Mouse (Mus musculus) heart, adult 18-20 months (tissue): ENCODE measurements around the gene Ciz1. TPM values are rescaled to one million over a fixed set of nuclear protein-coding genes. Genes with fewer than 3 reads are reported as not detected.

Experiments
- DNase-seq, 2 experiments: peaks; one replicate each; pipeline ENCODE4 v3.0.0; 2021 to 2022; ENCODE audit warnings: mixed read lengths in 1 of 2
- long read RNA-seq, 2 experiments: library from polyadenylated mRNA; stranded (forward); transcript quantifications; one replicate each; pipeline ENCODE4 v2.0.0; 2021
- total RNA-seq, 2 experiments: library from RNA; stranded (reverse); gene quantifications; 2 replicates each; pipeline ENCODE4 v1.2.3; 2021

Gene Ciz1
- total RNA-seq: 10 to 100 TPM; 19.1 to 27.2 TPM
- long read RNA-seq, experiment 1, partial matches to known transcripts: 8 of 25 reads
- long read RNA-seq, experiment 1, other reads (novel, unspliced or antisense): 17 of 25 reads
- long read RNA-seq, experiment 2, partial matches to known transcripts: 0 of 9 reads
- long read RNA-seq, experiment 2, other reads (novel, unspliced or antisense): 8 of 9 reads

GRCm38 (mm10) chr2:32352151-32353006 is at the start of gene Ciz1:
TSS of gene Ciz1 (plus strand) at chr2:32352327.
- no peak for DNase-seq

- DNase-seq: no peak
These were observed 49.2 kb upstream of the Ciz1 start for GRCm38 (mm10) chr2:32302952-32303351.

- DNase-seq: peak in 1 of 2 experiments; percentile 74
These were observed 47.8 kb upstream of the Ciz1 start for GRCm38 (mm10) chr2:32304145-32304832.

GRCm38 (mm10) chr2:32305668-32306067 is 46.5 kb upstream of the Ciz1 start:
- no peak for DNase-seq

- DNase-seq: no peak
These were observed 46.0 kb upstream of the Ciz1 start for GRCm38 (mm10) chr2:32306176-32306575.

- DNase-seq: no peak
These were observed 44.8 kb upstream of the Ciz1 start for GRCm38 (mm10) chr2:32307247-32307798.

- peak; percentile 41 to 73 for DNase-seq
These were observed 44.0 kb upstream of the Ciz1 start for GRCm38 (mm10) chr2:32307941-32308760.

GRCm38 (mm10) chr2:32308870-32309568 is 43.1 kb upstream of the Ciz1 start:
- DNase-seq: no peak

- DNase-seq: peak in 1 of 2 experiments; percentile 40
These were observed 41.9 kb upstream of the Ciz1 start for GRCm38 (mm10) chr2:32310096-32310845.

- DNase-seq: no peak
These were observed 40.4 kb upstream of the Ciz1 start for GRCm38 (mm10) chr2:32311443-32312317.

GRCm38 (mm10) chr2:32312318-32312964 is 39.7 kb upstream of the Ciz1 start:
- DNase-seq: peak; percentile 61 to 77

GRCm38 (mm10) chr2:32314831-32315230 is 37.3 kb upstream of the Ciz1 start:
- DNase-seq: no peak

- peak; percentile 33 to 65 for DNase-seq
These were observed 36.4 kb upstream of the Ciz1 start for GRCm38 (mm10) chr2:32315751-32316150.

- DNase-seq: no peak
These were observed 35.1 kb upstream of the Ciz1 start for GRCm38 (mm10) chr2:32316887-32317656.

- peak; percentile 75 to 87 for DNase-seq
These were observed 34.2 kb upstream of the Ciz1 start for GRCm38 (mm10) chr2:32317791-32318417.

GRCm38 (mm10) chr2:32318709-32319585 is 33.2 kb upstream of the Ciz1 start:
- no peak for DNase-seq
